Mouse (Mus musculus): Measurements from ENCODE around the gene Smarcc2. TPM values are rescaled to one million over a fixed set of nuclear protein-coding genes. Genes with fewer than 3 reads are reported as not detected.

Gene Smarcc2
- polyA plus RNA-seq, 1 experiment from 2014 or later: 22.6 TPM

DNA sequence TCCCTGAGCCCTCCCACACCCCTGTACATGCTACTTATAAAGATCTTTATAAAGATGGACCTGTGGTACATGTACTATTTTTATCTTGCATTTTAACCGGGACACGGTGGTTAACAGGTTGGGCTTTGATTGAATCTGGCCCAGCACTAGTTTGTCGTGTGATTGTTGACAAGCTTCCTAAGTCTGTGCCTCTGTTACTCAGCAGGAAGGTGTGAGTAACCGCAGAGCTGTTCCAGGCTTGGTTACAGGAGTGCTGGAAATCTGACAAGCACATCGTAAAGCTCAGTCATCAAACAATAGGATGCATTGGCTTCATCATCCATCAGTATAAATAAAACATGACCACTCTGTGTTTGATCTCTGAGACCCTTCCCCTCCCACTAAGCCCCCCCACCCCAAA, 36.6 kb upstream of the Smarcc2 start:
- Histone ChIP-seq H3K4me2 (ENCODE audit: low read depth, low read length) (no peak overlapping the region), H3K27ac (ENCODE audit: low read length) (no peak overlapping the region), H3K9me3 (replicated peaks; ENCODE audit: control insufficient read depth, low read length) (no peaks in the 10 kb centered on the region), H3K27me3 (ENCODE audit: control insufficient read depth, insufficient read depth, low read depth, low read length) (no peaks in the 10 kb centered on the region), H3K9ac (ENCODE audit: low read depth, low read length) (no peak overlapping the region), H3K4me1 (ENCODE audit: control insufficient read depth, low read depth, low read length) (no peaks in the 10 kb centered on the region), H3K36me3 (ENCODE audit: control insufficient read depth, insufficient read depth) (no peaks in the 10 kb centered on the region), H3K4me3 (ENCODE audit: low read depth, low read length) (no peak overlapping the region)
- 56% methylated on average over 5 of the region's 5 CpGs for WGBS (ENCODE audit: insufficient replicate concordance)
- ATAC-seq (ENCODE audit: low read depth): no peak

- Histone ChIP-seq H3K36me3 (ENCODE audit: control insufficient read depth, insufficient read depth) (peaks cover 3% of the 10 kb centered on the region; the same call in 1 of the 2 replicates), H3K9ac (ENCODE audit: low read depth, low read length) (no peak overlapping the region), H3K4me1 (ENCODE audit: control insufficient read depth, low read depth, low read length) (no peaks in the 10 kb centered on the region), H3K9me3 (replicated peaks; ENCODE audit: control insufficient read depth, low read length) (no peaks in the 10 kb centered on the region), H3K27ac (ENCODE audit: low read length) (no peak overlapping the region), H3K27me3 (ENCODE audit: control insufficient read depth, insufficient read depth, low read depth, low read length) (no peaks in the 10 kb centered on the region), H3K4me2 (ENCODE audit: low read depth, low read length) (no peak overlapping the region), H3K4me3 (ENCODE audit: low read depth, low read length) (no peak overlapping the region)
- WGBS (ENCODE audit: insufficient replicate concordance): 16% methylated on average over 7 of the region's 7 CpGs
- no peak for ATAC-seq (ENCODE audit: low read depth)
Measured at GRCm38 (mm10) chr10:128424604-128425003, 34.4 kb upstream of the Smarcc2 start.

- H3K4me3 ChIP-seq (ENCODE audit: low read depth, low read length): no peak overlapping the region
- H3K4me1 ChIP-seq (ENCODE audit: control insufficient read depth, low read depth, low read length): no peaks in the 10 kb centered on the region
- H3K27me3 ChIP-seq (ENCODE audit: control insufficient read depth, insufficient read depth, low read depth, low read length): no peaks in the 10 kb centered on the region
- no peak overlapping the region for H3K27ac ChIP-seq (ENCODE audit: low read length)
- 61% methylated on average over 3 of the region's 3 CpGs for WGBS (ENCODE audit: insufficient replicate concordance)
- H3K9ac ChIP-seq (ENCODE audit: low read depth, low read length): no peak overlapping the region
- no peak for ATAC-seq (ENCODE audit: low read depth)
- no peak overlapping the region for H3K4me2 ChIP-seq (ENCODE audit: low read depth, low read length)
- no peaks in the 10 kb centered on the region for H3K9me3 ChIP-seq (replicated peaks; ENCODE audit: control insufficient read depth, low read length)
- peaks cover 3% of the 10 kb centered on the region; the same call in 1 of the 2 replicates for H3K36me3 ChIP-seq (ENCODE audit: control insufficient read depth, insufficient read depth)
Measured at GRCm38 (mm10) chr10:128425260-128425659, 33.8 kb upstream of the Smarcc2 start.

- WGBS (ENCODE audit: insufficient replicate concordance): 79% methylated on average over 5 of the region's 5 CpGs
Measured at GRCm38 (mm10) chr10:128429052-128429451, 30.0 kb upstream of the Smarcc2 start.

DNA sequence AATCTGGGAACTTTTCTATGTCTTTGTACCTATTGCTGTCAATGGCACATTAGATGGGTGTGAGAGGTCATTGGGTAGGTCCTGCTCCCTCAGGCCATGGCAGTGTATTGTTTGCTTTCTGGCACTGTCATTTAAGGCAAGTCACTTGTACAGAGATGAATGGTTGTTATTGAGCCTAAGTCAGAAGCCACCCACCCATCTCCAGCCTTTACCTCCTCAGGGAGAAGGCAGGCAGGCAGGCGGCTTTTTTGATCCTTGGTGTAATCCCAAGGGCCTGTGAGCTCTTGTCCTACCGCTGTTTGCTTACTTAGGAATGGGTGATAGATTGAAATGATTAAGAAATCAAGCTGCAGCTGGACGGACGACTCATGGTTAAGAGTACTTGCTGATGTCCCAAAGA, 29.6 kb upstream of the Smarcc2 start:
- Histone ChIP-seq H3K4me3 (ENCODE audit: low read depth, low read length) (no peak overlapping the region), H3K4me2 (ENCODE audit: low read depth, low read length) (no peak overlapping the region), H3K27ac (ENCODE audit: low read length) (no peak overlapping the region), H3K9ac (ENCODE audit: low read depth, low read length) (no peak overlapping the region), H3K36me3 (ENCODE audit: control insufficient read depth, insufficient read depth) (peaks cover 3% of the 10 kb centered on the region; the same call in 1 of the 2 replicates), H3K9me3 (replicated peaks; ENCODE audit: control insufficient read depth, low read length) (no peaks in the 10 kb centered on the region), H3K4me1 (ENCODE audit: control insufficient read depth, low read depth, low read length) (no peaks in the 10 kb centered on the region), H3K27me3 (ENCODE audit: control insufficient read depth, insufficient read depth, low read depth, low read length) (no peaks in the 10 kb centered on the region)
- WGBS (ENCODE audit: insufficient replicate concordance): 74% methylated on average over 4 of the region's 4 CpGs
- no peak for ATAC-seq (ENCODE audit: low read depth)

More at GRCm38 (mm10) chr10:128429052-128429451, 30.0 kb upstream of the Smarcc2 start:
- Histone ChIP-seq H3K4me3 (ENCODE audit: low read depth, low read length) (no peak overlapping the region), H3K4me2 (ENCODE audit: low read depth, low read length) (no peak overlapping the region), H3K4me1 (ENCODE audit: control insufficient read depth, low read depth, low read length) (no peaks in the 10 kb centered on the region), H3K9me3 (replicated peaks; ENCODE audit: control insufficient read depth, low read length) (no peaks in the 10 kb centered on the region), H3K9ac (ENCODE audit: low read depth, low read length) (no peak overlapping the region), H3K27me3 (ENCODE audit: control insufficient read depth, insufficient read depth, low read depth, low read length) (no peaks in the 10 kb centered on the region), H3K27ac (ENCODE audit: low read length) (no peak overlapping the region), H3K36me3 (ENCODE audit: control insufficient read depth, insufficient read depth) (peaks cover 3% of the 10 kb centered on the region; the same call in 1 of the 2 replicates)
- no peak for ATAC-seq (ENCODE audit: low read depth)

DNA sequence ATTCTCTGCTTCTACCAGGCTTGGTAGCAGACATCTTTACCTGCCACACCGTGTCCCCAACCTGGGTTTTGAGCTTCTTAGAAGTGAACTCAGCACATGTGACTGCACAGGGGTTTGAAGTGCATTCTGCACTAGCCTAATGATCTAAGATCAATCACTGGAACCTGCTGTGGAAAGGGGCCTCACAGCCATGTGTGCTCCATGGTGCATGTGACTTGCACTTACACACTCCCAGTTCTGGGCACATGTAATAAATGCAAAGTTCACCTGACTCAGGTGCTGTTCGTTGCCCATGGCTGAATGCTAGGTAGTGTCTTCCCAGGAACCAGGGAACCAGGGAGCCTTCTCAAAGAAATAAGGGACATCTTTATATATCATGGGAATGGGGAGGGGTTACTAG, 25.6 kb upstream of the Smarcc2 start:
- Histone ChIP-seq H3K4me3 (ENCODE audit: low read depth, low read length) (no peak overlapping the region), H3K36me3 (ENCODE audit: control insufficient read depth, insufficient read depth) (peaks cover 17% of the 10 kb centered on the region), H3K4me2 (ENCODE audit: low read depth, low read length) (no peak overlapping the region), H3K27me3 (ENCODE audit: control insufficient read depth, insufficient read depth, low read depth, low read length) (no peaks in the 10 kb centered on the region), H3K9ac (ENCODE audit: low read depth, low read length) (no peak overlapping the region), H3K4me1 (ENCODE audit: control insufficient read depth, low read depth, low read length) (no peaks in the 10 kb centered on the region), H3K9me3 (replicated peaks; ENCODE audit: control insufficient read depth, low read length) (no peaks in the 10 kb centered on the region), H3K27ac (ENCODE audit: low read length) (no peak overlapping the region)
- no peak for ATAC-seq (ENCODE audit: low read depth)
- 85% methylated on average over 2 of the region's 2 CpGs for WGBS (ENCODE audit: insufficient replicate concordance)

GRCm38 (mm10) chr10:128434681-128435080, 24.4 kb upstream of the Smarcc2 start:
- no peak overlapping the region for H3K9ac ChIP-seq (ENCODE audit: low read depth, low read length)
- ATAC-seq (ENCODE audit: low read depth): no peak
- 65% methylated on average over 10 of the region's 10 CpGs for WGBS (ENCODE audit: insufficient replicate concordance)
- H3K4me3 ChIP-seq (ENCODE audit: low read depth, low read length): no peak overlapping the region
- H3K9me3 ChIP-seq (replicated peaks; ENCODE audit: control insufficient read depth, low read length): no peaks in the 10 kb centered on the region
- H3K4me2 ChIP-seq (ENCODE audit: low read depth, low read length): no peak overlapping the region
- peaks cover 14% of the 10 kb centered on the region for H3K36me3 ChIP-seq (ENCODE audit: control insufficient read depth, insufficient read depth)
- H3K27ac ChIP-seq (ENCODE audit: low read length): no peak overlapping the region
- no peaks in the 10 kb centered on the region for H3K4me1 ChIP-seq (ENCODE audit: control insufficient read depth, low read depth, low read length)
- H3K27me3 ChIP-seq (ENCODE audit: control insufficient read depth, insufficient read depth, low read depth, low read length): no peaks in the 10 kb centered on the region

DNA sequence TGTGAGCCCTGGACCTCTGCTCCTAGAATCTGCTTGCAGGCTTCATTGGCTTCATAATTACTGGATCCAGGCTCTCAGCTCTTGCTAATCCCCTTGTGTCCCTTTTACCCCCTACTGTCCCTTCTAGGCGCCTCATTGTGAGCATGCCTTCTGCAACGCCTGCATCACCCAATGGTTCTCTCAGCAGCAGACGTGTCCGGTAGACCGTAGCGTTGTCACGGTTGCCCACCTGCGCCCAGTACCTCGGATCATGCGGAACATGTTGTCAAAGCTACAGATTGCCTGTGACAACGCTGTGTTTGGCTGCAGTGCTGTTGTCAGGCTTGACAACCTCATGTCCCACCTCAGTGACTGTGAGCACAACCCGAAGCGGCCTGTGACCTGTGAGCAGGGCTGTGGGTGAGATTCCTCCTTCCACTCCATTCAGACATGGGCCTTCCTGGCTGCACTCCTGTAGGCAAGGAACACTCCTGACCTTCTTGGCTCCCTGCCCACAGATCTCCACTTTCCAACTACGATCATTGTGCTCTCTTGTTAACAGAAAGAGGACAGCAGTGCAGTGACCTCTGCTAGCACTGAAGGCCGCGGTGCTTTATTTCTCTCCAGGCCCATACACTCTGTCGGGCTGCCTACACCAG, 23.7 kb upstream of the Smarcc2 start:
- no peaks in the 10 kb centered on the region for H3K9me3 ChIP-seq (replicated peaks; ENCODE audit: control insufficient read depth, low read length)
- no peak overlapping the region for H3K4me3 ChIP-seq (ENCODE audit: low read depth, low read length)
- H3K27ac ChIP-seq (ENCODE audit: low read length): no peak overlapping the region
- WGBS (ENCODE audit: insufficient replicate concordance): 84% methylated on average over 17 of the region's 17 CpGs
- H3K27me3 ChIP-seq (ENCODE audit: control insufficient read depth, insufficient read depth, low read depth, low read length): no peaks in the 10 kb centered on the region
- H3K9ac ChIP-seq (ENCODE audit: low read depth, low read length): no peak overlapping the region
- no peak overlapping the region for H3K4me2 ChIP-seq (ENCODE audit: low read depth, low read length)
- ATAC-seq (ENCODE audit: low read depth): no peak
- peaks cover 14% of the 10 kb centered on the region for H3K36me3 ChIP-seq (ENCODE audit: control insufficient read depth, insufficient read depth)
- H3K4me1 ChIP-seq (ENCODE audit: control insufficient read depth, low read depth, low read length): no peaks in the 10 kb centered on the region

DNA sequence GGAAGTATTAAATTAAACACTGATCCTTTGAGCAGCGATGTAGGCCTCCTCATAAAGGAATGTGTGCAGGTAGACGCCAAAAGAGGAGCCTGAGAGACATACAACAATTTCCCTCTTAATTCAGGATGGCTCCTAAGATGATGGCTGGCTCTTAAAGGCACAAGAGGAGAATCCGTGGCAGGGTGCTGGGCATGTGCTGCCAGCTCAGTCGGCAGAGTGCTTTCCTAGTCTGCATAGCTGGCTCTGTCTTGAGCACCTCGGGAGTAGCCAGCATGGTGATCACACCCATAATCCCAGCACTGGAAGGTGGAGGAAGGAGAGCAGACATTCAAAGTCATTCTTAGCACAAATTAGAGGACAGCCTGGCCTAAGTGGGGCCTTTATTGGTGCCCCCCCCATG, 23.2 kb upstream of the Smarcc2 start:
- no peak overlapping the region for H3K9ac ChIP-seq (ENCODE audit: low read depth, low read length)
- no peaks in the 10 kb centered on the region for H3K9me3 ChIP-seq (replicated peaks; ENCODE audit: control insufficient read depth, low read length)
- no peaks in the 10 kb centered on the region for H3K4me1 ChIP-seq (ENCODE audit: control insufficient read depth, low read depth, low read length)
- H3K4me2 ChIP-seq (ENCODE audit: low read depth, low read length): no peak overlapping the region
- no peak overlapping the region for H3K27ac ChIP-seq (ENCODE audit: low read length)
- 79% methylated on average over 5 of the region's 5 CpGs for WGBS (ENCODE audit: insufficient replicate concordance)
- no peaks in the 10 kb centered on the region for H3K27me3 ChIP-seq (ENCODE audit: control insufficient read depth, insufficient read depth, low read depth, low read length)
- no peak overlapping the region for H3K4me3 ChIP-seq (ENCODE audit: low read depth, low read length)
- peaks cover 14% of the 10 kb centered on the region for H3K36me3 ChIP-seq (ENCODE audit: control insufficient read depth, insufficient read depth)
- no peak for ATAC-seq (ENCODE audit: low read depth)
